Mouse (Mus musculus) kidney, adult 2 months (tissue): ENCODE data around the gene Ubxn6. TPM values are rescaled to one million over a fixed set of nuclear protein-coding genes. Genes with fewer than 3 reads are reported as not detected.
"Not testable (repeated sequence)": the region's sequence is repeated elsewhere in the genome, so short reads cannot be mapped to it uniquely, and the experiment has no call there.

ENCODE experiments used
- DNase-seq: peaks from one replicate; pipeline ENCODE4 v3.0.0; 2021
- H3K27ac ChIP-seq: fragments of 200-500 bp; 2 replicates; pipeline ENCODE4 v1.5.1; 2012; ENCODE audit warnings: low read depth, low read length, control low read depth, inconsistent platforms; ENCODE audit not compliant: insufficient read depth
- H3K27me3 ChIP-seq: fragments of 200-500 bp; replicated peaks from 2 replicates; pipeline ENCODE4 v1.6.1; 2012; ENCODE audit warnings: mild to moderate bottlenecking, moderate library complexity, low read length, inconsistent platforms; ENCODE audit not compliant: control insufficient read depth, insufficient read depth
- H3K36me3 ChIP-seq: fragments of 200-500 bp; 2 replicates; pipeline ENCODE4 v1.6.1; 2012; ENCODE audit warnings: mild to moderate bottlenecking, moderate library complexity, low read length, inconsistent platforms; ENCODE audit not compliant: control insufficient read depth, insufficient read depth
- H3K4me1 ChIP-seq: fragments of 200-500 bp; 2 replicates; pipeline ENCODE4 v1.6.1; 2011; ENCODE audit warnings: low read length; ENCODE audit not compliant: control insufficient read depth, insufficient read depth
- H3K4me3 ChIP-seq: fragments of 200-500 bp; 2 replicates; pipeline ENCODE4 v1.5.1; 2011; ENCODE audit warnings: mild to moderate bottlenecking, low read depth, low read length, control low read depth; ENCODE audit not compliant: insufficient read depth
- CTCF ChIP-seq: fragments of 200-500 bp; conservative IDR thresholded peaks from 2 replicates; pipeline ENCODE4 v1.5.1; 2011; ENCODE audit warnings: low read depth, mild to moderate bottlenecking, control low read depth, low read length, moderate library complexity, mixed read lengths; ENCODE audit not compliant: insufficient read depth, insufficient read length
- POLR2A ChIP-seq: fragments of 200-500 bp; IDR thresholded peaks from one replicate; pipeline ENCODE4 v1.6.1; 2011; ENCODE audit warnings: low read depth, low read length, control low read depth
- WGBS: fragments of 180-500 bp; shearing (Covaris S2); methylation state at CpG from one replicate; pipeline ENCODE4 v1.1.7; 2018; 5-methylcytosine and 5-hydroxymethylcytosine counted together
- polyA plus RNA-seq: library from polyadenylated mRNA; depleted of rRNA; stranded (reverse); fragments of >200 nt; gene quantifications from 2 replicates; pipeline ENCODE4 v1.2.3, GENCODE M21; 2012

The Ubxn6 gene
- polyA plus RNA-seq, 1 experiment = 75.6 TPM

GRCm38 (mm10) chr17:56080781-56081585 is 6.2 kb upstream of the Ubxn6 start:
- H3K36me3 ChIP-seq = no peaks in the 10 kb centered on the region
- peaks cover 15% of the 10 kb centered on the region for H3K4me1 ChIP-seq
- DNase-seq = peak; percentile 34
- no peaks in the 10 kb centered on the region for H3K27me3 ChIP-seq
- WGBS = 10% methylated on average over 8 of the region's 8 CpGs
- no peak overlapping the region for H3K4me3 ChIP-seq
- H3K27ac ChIP-seq = no peak overlapping the region
- TF ChIP-seq POLR2A (no peak), CTCF (no peak)

GRCm38 (mm10) chr17:56079921-56080320 is 5.1 kb upstream of the Ubxn6 start:
- Histone ChIP-seq H3K4me3 (peak overlapping the region; percentile 96), H3K36me3 (no peaks in the 10 kb centered on the region), H3K4me1 (peaks cover 15% of the 10 kb centered on the region), H3K27ac (no peak overlapping the region), H3K27me3 (no peaks in the 10 kb centered on the region)
- no peak for DNase-seq
- no peak for TF ChIP-seq CTCF
- TF ChIP-seq POLR2A = no peak
- 2% methylated on average over 11 of the region's 11 CpGs for WGBS

GRCm38 (mm10) chr17:56078880-56079795 is 4.3 kb upstream of the Ubxn6 start, which contains the start of gene Hdgfl2:
Hdgfl2 (plus strand) TSS chr17:56079634.
- Histone ChIP-seq H3K36me3 (no peaks in the 10 kb centered on the region), H3K27me3 (no peaks in the 10 kb centered on the region), H3K27ac (peak within 1 kb of the TSS; percentile 65), H3K4me3 (peak within 1 kb of the TSS; percentile 96), H3K4me1 (peaks cover 18% of the 10 kb centered on the region)
- under 1% methylated on average over 61 of the region's 61 CpGs for WGBS
- DNase-seq = peak; percentile 100
- no peak for TF ChIP-seq CTCF
- peak; percentile 76 for TF ChIP-seq POLR2A

- H3K27me3 ChIP-seq, H3K36me3 ChIP-seq, DNase-seq, H3K4me3 ChIP-seq: not testable (repeated sequence)
- 68% methylated on average over 9 of the region's 9 CpGs for WGBS
- H3K4me1 ChIP-seq = peaks cover 23% of the 10 kb centered on the region
- peak overlapping the region; percentile 65 for H3K27ac ChIP-seq
Observed at GRCm38 (mm10) chr17:56078361-56078760, 3.5 kb upstream of the Ubxn6 start.

GRCm38 (mm10) chr17:56077523-56077922 is 2.7 kb upstream of the Ubxn6 start:
- Histone ChIP-seq H3K27ac (no peak overlapping the region), H3K4me3 (no peak overlapping the region), H3K4me1 (peaks cover 23% of the 10 kb centered on the region), H3K27me3 (no peaks in the 10 kb centered on the region), H3K36me3 (no peaks in the 10 kb centered on the region)
- DNase-seq = no peak
- TF ChIP-seq POLR2A = no peak
- no peak for TF ChIP-seq CTCF
- WGBS = 93% methylated on average over 5 of the region's 5 CpGs

- peak overlapping the region; percentile 98 for H3K27ac ChIP-seq
- no peak for TF ChIP-seq POLR2A
- TF ChIP-seq CTCF = no peak
- H3K4me1 ChIP-seq = peaks cover 11% of the 10 kb centered on the region
- peak overlapping the region; percentile 95 for H3K4me3 ChIP-seq
- peak; percentile 90 for DNase-seq
- no peaks in the 10 kb centered on the region for H3K27me3 ChIP-seq
- peaks cover 1% of the 10 kb centered on the region for H3K36me3 ChIP-seq
- WGBS = 7% methylated on average over 22 of the region's 22 CpGs
Observed at GRCm38 (mm10) chr17:56074097-56074826, 566 bp downstream of the Ubxn6 start.

- 86% methylated on average over 5 of the region's 5 CpGs for WGBS
- no peak for DNase-seq
- Histone ChIP-seq H3K27ac (no peak overlapping the region), H3K36me3 (peaks cover 1% of the 10 kb centered on the region), H3K4me3 (no peak overlapping the region), H3K27me3 (no peaks in the 10 kb centered on the region), H3K4me1 (peaks cover 8% of the 10 kb centered on the region)
- TF ChIP-seq POLR2A = no peak
- no peak for TF ChIP-seq CTCF
Observed at GRCm38 (mm10) chr17:56072243-56072642, 2.6 kb downstream of the Ubxn6 start.
